Mouse (Mus musculus): ENCODE results near the gene Gpt2. TPM values are rescaled to one million over a fixed set of nuclear protein-coding genes. Genes with fewer than 3 reads are reported as not detected.

The Gpt2 gene
- polyA plus RNA-seq, 1 experiment from 2014 or later = 4.6 TPM

DNA sequence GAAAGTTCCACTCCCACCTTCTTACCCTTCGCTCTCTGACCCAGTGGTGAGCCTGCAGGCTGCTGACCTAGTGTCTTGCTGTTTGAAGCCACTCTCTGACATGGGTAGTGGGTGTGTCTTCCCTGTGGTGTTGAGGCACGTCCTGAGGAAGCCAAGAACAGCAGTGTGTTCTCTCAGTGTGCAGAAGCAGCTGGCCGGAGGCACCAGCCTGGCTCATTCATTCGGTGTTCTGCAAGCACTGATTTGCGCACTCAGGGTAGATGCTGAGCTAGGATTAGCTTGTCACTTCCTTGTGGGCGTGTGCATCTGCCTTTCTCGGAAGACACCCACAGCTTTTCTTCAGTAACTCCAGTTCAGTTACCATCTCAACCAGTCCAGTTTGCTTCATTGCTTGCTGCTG, 23.0 kb downstream of the Gpt2 start:
- Histone ChIP-seq H3K4me3 (ENCODE audit: low read depth, low read length) (no peak overlapping the region), H3K27me3 (replicated peaks; ENCODE audit: insufficient read depth, low read length) (no peaks in the 10 kb centered on the region), H3K4me2 (replicated peaks; ENCODE audit: low read depth, low read length) (no peak overlapping the region), H3K36me3 (ENCODE audit: insufficient read depth, low read length) (no peaks in the 10 kb centered on the region), H3K9me3 (ENCODE audit: low read length) (no peaks in the 10 kb centered on the region), H3K4me1 (ENCODE audit: insufficient read depth, low read depth, low read length) (no peaks in the 10 kb centered on the region), H3K27ac (ENCODE audit: low read length) (no peak overlapping the region), H3K9ac (replicated peaks; ENCODE audit: low read depth) (no peak overlapping the region)
- DNase-seq (ENCODE audit: low spot score) (no peak), ATAC-seq (no peak)
- TF ChIP-seq EP300 (IDR thresholded peaks at IDR 0.05) (no peak), CTCF (IDR thresholded peaks at IDR 0.05) (no peak)
- WGBS = 67% methylated on average over 7 of the region's 7 CpGs

DNA sequence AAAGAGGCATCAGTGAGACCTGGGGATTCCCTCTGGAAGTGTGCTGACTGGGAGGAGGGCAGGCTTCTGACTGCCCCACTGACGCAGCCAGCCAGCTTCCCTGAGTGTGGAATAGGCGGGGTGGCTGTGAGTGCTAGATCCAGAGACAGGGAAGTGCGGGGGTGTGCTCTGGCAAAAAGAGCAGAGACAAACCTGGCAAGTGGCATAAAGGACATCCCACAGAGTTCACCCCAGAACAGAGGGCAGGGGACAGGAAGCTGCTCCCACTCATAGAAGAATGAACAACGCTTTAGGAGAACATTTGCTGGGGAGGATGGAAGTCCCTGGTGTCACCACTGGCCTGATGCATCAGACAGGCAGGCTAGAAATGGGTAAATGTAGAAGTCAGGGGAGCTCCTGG, 25.0 kb downstream of the Gpt2 start:
- Histone ChIP-seq H3K4me2 (replicated peaks; ENCODE audit: low read depth, low read length) (no peak overlapping the region), H3K36me3 (ENCODE audit: insufficient read depth, low read length) (no peaks in the 10 kb centered on the region), H3K4me3 (ENCODE audit: low read depth, low read length) (no peak overlapping the region), H3K27ac (ENCODE audit: low read length) (no peak overlapping the region), H3K9me3 (ENCODE audit: low read length) (no peaks in the 10 kb centered on the region), H3K27me3 (replicated peaks; ENCODE audit: insufficient read depth, low read length) (no peaks in the 10 kb centered on the region), H3K9ac (replicated peaks; ENCODE audit: low read depth) (no peak overlapping the region), H3K4me1 (ENCODE audit: insufficient read depth, low read depth, low read length) (no peaks in the 10 kb centered on the region)
- no peak for TF ChIP-seq CTCF (IDR thresholded peaks at IDR 0.05)
- TF ChIP-seq EP300 (IDR thresholded peaks at IDR 0.05) = no peak
- ATAC-seq (no peak), DNase-seq (ENCODE audit: low spot score) (no peak)
- WGBS = 68% methylated on average over 4 of the region's 4 CpGs

DNA sequence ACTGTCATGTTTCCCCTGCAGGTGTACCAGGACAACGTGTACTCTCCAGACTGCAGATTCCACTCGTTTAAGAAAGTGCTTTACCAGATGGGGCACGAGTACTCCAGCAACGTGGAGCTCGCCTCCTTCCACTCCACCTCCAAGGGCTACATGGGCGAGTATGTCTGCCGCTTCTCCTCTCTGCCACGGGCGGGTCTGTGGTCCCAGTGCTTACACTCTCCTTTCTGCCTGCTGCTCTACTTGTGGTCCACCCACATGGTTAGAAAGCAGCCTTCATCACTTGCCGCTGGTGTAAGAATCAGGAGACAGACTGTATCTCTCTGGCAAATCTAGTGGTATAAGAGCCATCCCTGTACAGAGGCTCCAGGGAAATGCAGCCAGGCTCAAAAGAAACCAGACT, 25.6 kb downstream of the Gpt2 start:
- Histone ChIP-seq H3K4me3 (ENCODE audit: low read depth, low read length) (no peak overlapping the region), H3K27me3 (replicated peaks; ENCODE audit: insufficient read depth, low read length) (no peaks in the 10 kb centered on the region), H3K4me2 (replicated peaks; ENCODE audit: low read depth, low read length) (no peak overlapping the region), H3K4me1 (ENCODE audit: insufficient read depth, low read depth, low read length) (no peaks in the 10 kb centered on the region), H3K36me3 (ENCODE audit: insufficient read depth, low read length) (no peaks in the 10 kb centered on the region), H3K9ac (replicated peaks; ENCODE audit: low read depth) (no peak overlapping the region), H3K9me3 (ENCODE audit: low read length) (no peaks in the 10 kb centered on the region), H3K27ac (ENCODE audit: low read length) (no peak overlapping the region)
- DNase-seq (ENCODE audit: low spot score) (no peak), ATAC-seq (no peak)
- WGBS = 84% methylated on average over 10 of the region's 10 CpGs
- no peak for TF ChIP-seq EP300 (IDR thresholded peaks at IDR 0.05)
- no peak for TF ChIP-seq CTCF (IDR thresholded peaks at IDR 0.05)

DNA sequence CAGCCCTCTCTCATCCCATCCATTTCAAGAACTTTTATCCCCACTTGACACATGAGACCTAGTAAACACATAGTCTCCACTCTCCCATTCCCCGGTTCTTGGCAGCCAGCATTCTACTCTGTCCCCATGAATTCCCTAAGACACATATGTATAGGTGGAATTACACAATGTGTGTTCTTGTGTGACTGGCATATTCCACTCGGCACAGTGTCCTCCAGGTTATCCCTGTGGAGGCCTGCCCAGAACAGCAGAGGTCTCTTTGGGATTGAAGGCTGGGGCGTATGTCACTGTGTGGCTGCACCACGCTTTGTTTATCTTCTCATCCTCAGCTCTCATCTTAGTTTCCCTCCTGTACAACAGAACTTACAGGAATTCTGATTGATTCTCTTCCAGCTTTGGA, 28.2 kb downstream of the Gpt2 start:
- Histone ChIP-seq H3K36me3 (ENCODE audit: insufficient read depth, low read length) (no peaks in the 10 kb centered on the region), H3K4me3 (ENCODE audit: low read depth, low read length) (no peak overlapping the region), H3K27ac (ENCODE audit: low read length) (no peak overlapping the region), H3K9ac (replicated peaks; ENCODE audit: low read depth) (no peak overlapping the region), H3K27me3 (replicated peaks; ENCODE audit: insufficient read depth, low read length) (no peaks in the 10 kb centered on the region), H3K4me1 (ENCODE audit: insufficient read depth, low read depth, low read length) (no peaks in the 10 kb centered on the region), H3K9me3 (ENCODE audit: low read length) (no peaks in the 10 kb centered on the region), H3K4me2 (replicated peaks; ENCODE audit: low read depth, low read length) (no peak overlapping the region)
- TF ChIP-seq CTCF (IDR thresholded peaks at IDR 0.05) (no peak), EP300 (IDR thresholded peaks at IDR 0.05) (no peak)
- DNase-seq (ENCODE audit: low spot score) (no peak), ATAC-seq (no peak)
- WGBS = 89% methylated on average over 4 of the region's 4 CpGs

DNA sequence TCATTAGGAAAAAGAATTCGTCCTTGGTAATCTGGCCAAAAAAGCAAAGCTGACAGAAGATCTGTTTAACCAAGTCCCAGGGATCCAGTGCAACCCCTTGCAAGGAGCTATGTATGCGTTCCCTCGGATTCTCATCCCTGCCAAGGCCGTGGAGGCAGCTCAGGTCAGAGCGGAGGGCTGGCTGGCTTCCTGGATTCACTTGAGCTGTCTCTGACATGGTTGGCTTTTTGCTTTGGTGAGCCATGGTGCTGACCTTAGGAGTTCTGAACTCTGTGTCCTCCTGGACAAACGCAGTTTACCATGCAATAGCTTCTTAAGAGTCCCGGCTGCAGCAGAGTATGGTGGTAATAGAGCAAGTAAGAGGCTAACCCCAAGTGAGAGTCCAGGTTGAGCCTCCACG, 29.0 kb downstream of the Gpt2 start:
- Histone ChIP-seq H3K4me2 (replicated peaks; ENCODE audit: low read depth, low read length) (no peak overlapping the region), H3K36me3 (ENCODE audit: insufficient read depth, low read length) (no peaks in the 10 kb centered on the region), H3K9ac (replicated peaks; ENCODE audit: low read depth) (no peak overlapping the region), H3K27me3 (replicated peaks; ENCODE audit: insufficient read depth, low read length) (no peaks in the 10 kb centered on the region), H3K4me1 (ENCODE audit: insufficient read depth, low read depth, low read length) (no peaks in the 10 kb centered on the region), H3K9me3 (ENCODE audit: low read length) (no peaks in the 10 kb centered on the region), H3K27ac (ENCODE audit: low read length) (no peak overlapping the region), H3K4me3 (ENCODE audit: low read depth, low read length) (no peak overlapping the region)
- DNase-seq (ENCODE audit: low spot score) (no peak), ATAC-seq (no peak)
- TF ChIP-seq CTCF (IDR thresholded peaks at IDR 0.05) = no peak
- TF ChIP-seq EP300 (IDR thresholded peaks at IDR 0.05) = no peak
- 85% methylated on average over 8 of the region's 8 CpGs for WGBS

DNA sequence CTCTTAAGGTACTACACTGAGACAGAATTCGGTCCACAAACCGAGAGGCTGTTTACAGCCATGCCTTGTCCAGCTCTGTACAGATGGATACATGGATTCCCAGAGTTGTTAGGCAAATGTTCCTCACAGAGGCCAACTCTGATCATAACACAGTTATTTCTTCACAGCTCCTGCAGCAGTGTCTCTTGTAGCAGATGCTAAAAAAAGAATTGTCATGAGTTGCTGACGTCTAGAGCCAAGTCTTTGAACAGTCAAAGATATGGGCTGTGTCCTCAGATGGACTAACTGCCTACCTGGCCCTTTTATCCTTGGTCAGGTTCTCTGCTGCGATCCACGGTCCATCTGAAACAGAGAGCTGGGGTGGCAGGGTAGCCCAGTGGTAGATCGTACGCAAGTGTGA, 31.7 kb downstream of the Gpt2 start:
- no peak for TF ChIP-seq CTCF (IDR thresholded peaks at IDR 0.05)
- Histone ChIP-seq H3K4me2 (replicated peaks; ENCODE audit: low read depth, low read length) (no peak overlapping the region), H3K9me3 (ENCODE audit: low read length) (no peaks in the 10 kb centered on the region), H3K36me3 (ENCODE audit: insufficient read depth, low read length) (no peaks in the 10 kb centered on the region), H3K9ac (replicated peaks; ENCODE audit: low read depth) (no peak overlapping the region), H3K27ac (ENCODE audit: low read length) (no peak overlapping the region), H3K4me3 (ENCODE audit: low read depth, low read length) (no peak overlapping the region), H3K4me1 (ENCODE audit: insufficient read depth, low read depth, low read length) (no peaks in the 10 kb centered on the region), H3K27me3 (replicated peaks; ENCODE audit: insufficient read depth, low read length) (no peaks in the 10 kb centered on the region)
- ATAC-seq = no peak
- DNase-seq (ENCODE audit: low spot score) = no peak
- WGBS = 91% methylated on average over 7 of the region's 7 CpGs

DNA sequence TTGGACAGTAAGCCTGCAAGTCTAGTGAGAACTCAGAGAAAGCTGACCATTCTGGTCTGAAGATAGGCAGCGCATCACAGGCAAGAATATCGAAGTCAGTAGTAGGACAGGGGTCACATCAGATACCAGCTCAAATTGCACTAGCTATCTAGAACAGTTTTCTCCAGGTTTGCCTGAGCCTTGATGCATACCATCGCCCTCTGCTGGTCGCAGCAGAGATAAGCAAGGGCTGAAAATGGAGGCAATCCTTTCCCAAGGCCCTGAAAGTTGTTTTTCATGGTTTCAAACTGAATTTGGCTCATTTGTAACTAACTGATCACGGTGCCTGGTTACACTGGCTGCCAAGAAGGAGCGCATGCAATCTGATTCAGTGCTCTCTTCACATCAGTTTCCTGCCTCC, 33.7 kb downstream of the Gpt2 start:
- Histone ChIP-seq H3K27me3 (replicated peaks; ENCODE audit: insufficient read depth, low read length) (no peaks in the 10 kb centered on the region), H3K27ac (ENCODE audit: low read length) (no peak overlapping the region), H3K36me3 (ENCODE audit: insufficient read depth, low read length) (no peaks in the 10 kb centered on the region), H3K4me1 (ENCODE audit: insufficient read depth, low read depth, low read length) (no peaks in the 10 kb centered on the region), H3K9me3 (ENCODE audit: low read length) (no peaks in the 10 kb centered on the region), H3K9ac (replicated peaks; ENCODE audit: low read depth) (no peak overlapping the region), H3K4me2 (replicated peaks; ENCODE audit: low read depth, low read length) (no peak overlapping the region), H3K4me3 (ENCODE audit: low read depth, low read length) (no peak overlapping the region)
- ATAC-seq (no peak), DNase-seq (ENCODE audit: low spot score) (peak; percentile 76)
- TF ChIP-seq EP300 (IDR thresholded peaks at IDR 0.05) (no peak), CTCF (IDR thresholded peaks at IDR 0.05) (peak; percentile 92)
- 29% methylated on average over 6 of the region's 6 CpGs for WGBS

Measured in lung, postnatal 0 days (tissue).